Mouse (Mus musculus) cerebellum, postnatal 10 days (tissue): ENCODE results near the gene Ptpn9.
"Not testable (repeated sequence)": the region's sequence is repeated elsewhere in the genome, so short reads cannot be mapped to it uniquely, and the experiment has no call there.

Source experiments
- DNase-seq, 2 experiments: peaks; one replicate each; pipeline ENCODE4 v3.0.0; 2021; ENCODE audit warnings: mixed read lengths in 2 of 2

Ptpn9 gene

DNA sequence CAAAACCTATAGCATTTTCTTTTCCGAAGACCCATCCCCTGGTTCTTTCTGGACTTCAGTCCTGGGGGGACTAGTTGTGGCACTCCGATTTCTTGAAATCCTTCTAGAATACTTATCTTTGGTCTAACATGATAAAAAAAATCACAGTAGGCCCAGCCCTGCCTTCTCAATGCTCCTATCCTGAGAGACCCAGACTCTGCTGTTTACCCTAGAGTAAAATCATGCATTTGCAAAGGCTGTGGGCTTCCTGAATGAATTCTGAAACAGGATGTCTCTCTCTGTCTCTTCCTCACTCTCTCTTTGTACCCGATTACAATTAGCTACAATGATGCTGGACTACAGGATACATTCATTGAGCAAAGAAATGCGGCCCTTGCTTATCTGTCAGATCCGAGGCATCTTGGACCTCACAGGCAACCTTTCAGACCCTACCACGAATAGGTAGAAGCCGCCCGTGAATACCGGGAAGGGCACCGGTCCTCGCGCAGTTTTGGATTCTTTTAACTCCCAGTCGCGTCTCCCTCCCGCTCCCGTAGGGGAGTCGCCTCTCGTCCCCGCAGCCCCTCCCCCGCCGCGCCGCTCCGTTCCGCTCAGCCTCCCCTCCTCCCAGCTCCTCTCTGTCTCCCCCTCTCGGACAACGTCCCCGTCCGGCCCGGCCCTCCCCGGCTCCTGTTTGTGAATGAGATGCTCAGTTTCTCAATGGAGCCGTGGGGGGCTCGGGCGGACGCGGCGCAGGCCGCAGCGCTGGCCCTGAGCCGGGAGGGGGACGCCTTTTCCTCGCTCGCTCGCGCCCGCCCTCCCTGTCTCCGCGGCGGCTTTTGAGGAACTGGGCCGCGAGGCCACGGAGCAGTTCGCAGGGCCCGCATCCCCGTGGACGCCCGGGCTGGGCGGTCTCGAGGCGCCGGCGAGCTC, at the start of gene Ptpn9:
Gene Ptpn9 (plus strand): TSS at position 638 of the 912 bp plus-strand sequence.
- peak; percentile 98 for DNase-seq

DNA sequence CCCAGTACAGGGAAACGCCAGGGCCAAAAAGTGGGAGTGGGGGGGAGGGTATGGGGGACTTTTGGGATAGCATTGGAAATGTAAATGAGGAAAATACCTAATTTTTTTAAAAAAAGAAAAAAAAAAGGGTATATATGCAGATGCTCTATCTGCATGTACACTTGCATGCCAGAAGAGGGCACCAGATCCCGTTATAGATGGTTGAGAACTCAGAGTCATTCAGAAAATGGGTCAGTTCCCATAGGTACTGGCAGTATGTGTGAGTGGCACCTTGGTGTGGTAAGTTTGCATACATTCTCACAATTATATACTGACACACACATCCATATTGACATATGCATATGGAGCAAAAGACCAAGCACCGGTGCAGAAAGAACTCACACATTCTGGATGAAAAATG, 47.2 kb upstream of the Ptpn9 start:
- peak; percentile 75 to 78 for DNase-seq

DNA sequence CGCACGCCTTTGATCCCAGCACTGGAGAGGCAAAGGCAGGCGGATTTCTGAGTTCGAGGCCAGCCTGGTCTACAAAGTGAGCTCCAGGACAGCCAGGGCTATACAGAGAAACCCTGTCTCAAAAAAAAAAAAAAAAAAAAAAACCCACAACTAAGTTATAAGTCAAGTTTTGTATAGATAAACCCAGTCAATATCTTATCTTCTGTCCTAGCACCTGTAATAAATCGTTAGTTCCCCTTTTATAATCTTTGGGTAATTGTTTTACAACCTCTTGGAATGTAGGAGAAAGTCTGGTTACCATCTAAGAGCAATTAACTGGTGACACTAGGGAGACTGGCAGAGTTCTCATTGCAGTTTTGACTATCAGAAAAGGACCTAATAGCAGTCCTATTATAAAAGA, 46.0 kb upstream of the Ptpn9 start:
- not testable (repeated sequence) for DNase-seq

DNA sequence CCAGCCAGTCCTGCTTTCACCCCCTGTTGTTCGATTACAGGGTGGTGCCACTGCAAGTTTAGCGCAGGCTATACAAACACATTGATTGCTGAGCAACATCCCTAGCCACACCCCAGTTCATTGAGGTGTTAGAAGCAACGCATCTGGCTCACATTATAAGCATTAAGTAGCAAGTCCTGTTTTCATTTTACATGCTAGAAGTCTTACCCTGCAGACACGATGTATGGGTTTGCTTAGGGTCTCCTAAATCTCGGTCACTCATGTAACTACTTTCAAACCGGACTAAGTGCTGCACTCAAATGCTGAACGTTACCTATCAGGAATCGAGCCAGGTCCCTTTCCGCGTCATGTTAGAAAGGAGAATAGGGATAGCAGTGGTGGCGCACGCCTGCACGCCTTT, 45.0 kb upstream of the Ptpn9 start:
- DNase-seq = peak; percentile 16 to 31

DNA sequence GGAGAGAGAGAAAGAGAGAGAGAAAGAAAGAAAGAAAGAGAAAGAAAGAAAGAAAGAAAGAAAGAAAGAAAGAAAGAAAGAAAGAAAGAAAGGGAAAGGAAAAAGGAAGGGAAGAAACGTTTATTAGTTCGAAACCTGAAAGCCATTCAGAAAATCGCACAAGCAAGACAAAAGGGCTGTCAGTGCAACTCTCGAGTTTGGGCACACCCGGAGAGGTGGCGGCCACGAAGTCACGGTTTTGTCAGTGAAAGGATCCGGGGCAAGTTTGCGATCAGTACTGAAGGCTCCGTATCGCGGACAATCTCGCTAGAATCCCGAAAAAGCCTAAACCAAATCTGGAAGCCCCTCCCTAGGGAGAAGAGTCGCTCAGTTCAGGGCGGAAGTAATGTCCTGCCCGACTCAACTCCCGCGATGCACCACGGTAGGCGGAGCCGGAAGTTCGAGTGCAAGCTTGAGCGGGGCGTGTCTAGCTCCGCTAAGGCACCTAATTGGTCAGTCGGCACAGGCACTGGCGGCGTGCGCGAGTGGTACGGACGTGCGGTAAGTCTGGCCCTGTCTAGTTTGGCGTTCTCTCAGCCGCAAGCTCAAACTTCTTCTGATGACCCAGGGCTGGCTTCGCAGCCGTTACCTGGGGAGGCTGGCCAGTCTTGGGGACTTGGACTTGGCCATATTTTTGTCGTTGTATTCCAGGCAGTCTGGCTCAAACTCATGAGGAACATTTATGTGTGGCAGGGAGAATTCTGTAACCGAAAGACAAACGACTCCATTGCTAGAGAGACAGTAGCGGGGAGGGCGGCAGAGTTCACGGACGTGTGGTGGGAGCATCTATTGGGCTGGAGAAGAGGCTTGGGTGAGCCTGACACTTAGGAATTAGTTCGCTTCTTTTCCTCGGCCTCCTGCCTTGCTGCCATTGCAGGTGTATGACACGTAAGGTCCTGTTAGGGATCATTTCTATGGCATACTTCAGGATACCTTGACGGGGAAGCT, 44.0 kb upstream of the Ptpn9 start, which contains the start of gene Snupn:
Gene Snupn (plus strand): TSS at position 465 of the 987 bp plus-strand sequence.
- DNase-seq = peak; percentile 97 to 98

DNA sequence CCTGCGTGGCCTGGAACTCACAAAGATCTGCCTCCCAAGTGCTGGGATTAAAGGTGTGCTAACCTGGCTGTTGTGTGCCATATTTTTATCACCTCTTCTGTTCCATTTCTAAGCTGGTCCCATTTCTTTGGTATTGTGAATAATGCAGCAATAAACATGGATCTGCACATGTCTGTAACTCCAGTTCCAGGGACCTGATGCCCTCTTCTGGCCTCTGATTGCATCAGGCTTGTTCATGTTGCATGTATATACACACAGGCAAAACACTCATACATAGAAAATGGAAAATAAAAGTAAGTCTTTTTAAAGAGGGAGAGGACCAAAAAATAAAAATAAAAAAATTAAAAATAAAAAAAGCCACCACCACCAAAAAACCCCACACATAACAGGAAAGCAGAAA, 41.2 kb upstream of the Ptpn9 start:
- DNase-seq = no peak

DNA sequence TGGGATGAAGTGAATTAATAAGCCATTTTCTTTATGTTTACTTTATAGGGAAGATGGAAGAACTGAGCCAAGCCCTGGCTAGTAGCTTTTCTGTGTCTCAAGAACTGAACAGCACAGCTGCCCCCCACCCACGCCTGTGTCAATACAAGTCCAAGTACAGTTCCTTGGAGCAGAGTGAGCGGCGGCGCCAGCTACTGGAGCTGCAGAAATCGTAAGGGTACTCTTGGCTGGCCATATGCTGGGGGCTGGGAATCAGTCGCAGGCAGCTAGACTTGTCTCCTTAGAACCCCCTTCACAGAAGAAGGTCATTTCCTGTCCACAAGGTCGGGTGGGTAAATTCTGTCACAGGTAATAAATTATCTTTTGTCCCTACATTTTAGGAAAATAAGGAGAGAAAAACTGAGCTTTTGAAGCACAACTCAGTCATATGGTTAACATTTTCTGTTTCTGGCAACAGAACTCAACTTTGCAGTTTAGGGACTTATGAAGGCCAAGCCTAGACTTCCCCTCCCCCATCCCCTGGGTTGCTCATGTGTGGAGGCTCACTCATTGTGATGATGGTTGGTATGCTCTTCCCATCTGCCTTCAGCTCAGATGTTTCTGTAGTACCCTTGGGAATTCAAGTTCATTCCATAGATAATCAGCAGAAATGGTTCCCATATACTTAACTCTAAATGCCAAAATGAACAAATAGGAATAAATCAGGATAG, 37.6 kb upstream of the Ptpn9 start:
- DNase-seq = no peak

DNA sequence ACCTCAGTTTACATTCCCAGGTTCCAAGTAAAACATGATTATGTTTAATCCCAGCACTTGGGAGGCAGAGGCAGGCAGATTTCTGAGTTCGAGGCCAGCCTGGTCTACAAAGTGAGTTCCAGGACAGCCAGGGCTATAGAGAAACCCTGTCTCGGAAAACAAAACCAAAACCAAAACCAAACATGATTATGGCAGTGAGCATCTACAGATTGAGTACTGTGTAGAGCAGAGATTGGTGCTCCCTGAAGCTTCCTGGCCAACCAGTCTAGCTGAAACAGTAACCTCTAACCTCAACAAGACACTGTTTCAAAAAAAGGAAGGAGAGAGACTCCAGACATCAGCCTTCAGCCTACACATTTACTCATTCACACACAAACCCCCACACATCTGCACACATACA, 36.0 kb upstream of the Ptpn9 start:
- DNase-seq = no peak

DNA sequence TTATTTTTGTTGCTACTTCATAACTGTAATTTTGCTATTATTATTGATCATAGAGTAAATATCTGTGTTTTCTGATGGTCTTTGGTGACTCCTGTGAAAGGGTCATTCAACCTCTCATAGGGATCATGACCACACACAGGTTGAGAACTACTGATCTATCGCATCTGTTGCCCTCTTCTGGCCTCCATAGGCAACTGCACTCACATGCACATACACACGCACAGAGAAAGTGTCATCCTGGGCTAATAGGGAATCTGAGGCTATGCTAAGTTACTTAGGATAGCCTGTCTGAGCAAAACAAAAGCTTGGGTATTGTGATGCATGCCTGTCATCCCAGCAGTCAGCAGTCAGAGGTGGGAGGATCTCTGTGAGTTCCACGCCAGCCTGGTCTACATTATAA, 33.1 kb upstream of the Ptpn9 start:
- no peak for DNase-seq

DNA sequence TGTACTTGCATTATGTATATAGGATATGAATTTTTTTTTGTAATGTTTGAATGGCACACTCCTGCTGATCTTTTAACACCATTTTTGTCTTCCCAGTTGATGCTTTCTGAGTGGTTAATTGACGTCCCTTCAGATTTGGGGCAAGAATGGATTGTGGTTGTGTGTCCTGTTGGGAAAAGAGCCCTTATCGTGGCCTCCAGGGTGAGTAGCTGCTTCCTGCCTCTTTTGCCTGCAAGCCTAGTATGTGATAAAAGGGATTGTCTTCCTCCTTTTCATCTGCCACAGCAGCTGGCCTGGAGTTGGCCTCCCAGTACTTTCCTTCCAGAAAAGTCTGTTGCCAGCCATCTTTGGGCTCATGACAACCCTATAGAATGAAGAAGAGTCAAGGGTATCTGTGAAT, 24.6 kb upstream of the Ptpn9 start:
- DNase-seq = no peak

DNA sequence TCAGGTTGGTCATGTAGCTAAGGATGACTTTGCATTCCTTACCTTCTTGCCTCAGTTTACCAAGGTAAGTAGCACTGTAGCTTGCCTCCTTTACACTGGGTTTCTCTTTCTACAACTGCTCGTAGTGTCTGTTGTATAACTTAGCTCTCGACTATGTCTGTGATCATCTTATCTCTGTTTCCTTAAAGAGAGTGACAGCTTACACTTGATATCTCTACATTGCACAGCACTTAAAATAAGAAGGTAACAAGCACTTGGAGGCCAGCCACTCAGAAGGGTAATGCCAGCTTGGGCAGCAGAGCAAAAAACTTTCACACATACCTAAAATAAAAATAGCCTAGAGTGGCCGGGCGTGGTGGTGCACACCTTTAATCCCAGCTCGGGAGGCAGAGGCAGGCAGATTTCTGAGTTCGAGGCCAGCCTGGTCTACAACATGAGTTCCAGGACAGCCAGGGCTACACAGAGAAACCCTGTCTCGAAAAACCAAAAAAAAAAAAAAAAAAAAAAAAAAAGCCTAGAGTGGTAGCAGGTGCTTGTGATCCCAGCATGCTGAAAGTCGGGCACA, 20.7 kb upstream of the Ptpn9 start:
- DNase-seq = no peak

DNA sequence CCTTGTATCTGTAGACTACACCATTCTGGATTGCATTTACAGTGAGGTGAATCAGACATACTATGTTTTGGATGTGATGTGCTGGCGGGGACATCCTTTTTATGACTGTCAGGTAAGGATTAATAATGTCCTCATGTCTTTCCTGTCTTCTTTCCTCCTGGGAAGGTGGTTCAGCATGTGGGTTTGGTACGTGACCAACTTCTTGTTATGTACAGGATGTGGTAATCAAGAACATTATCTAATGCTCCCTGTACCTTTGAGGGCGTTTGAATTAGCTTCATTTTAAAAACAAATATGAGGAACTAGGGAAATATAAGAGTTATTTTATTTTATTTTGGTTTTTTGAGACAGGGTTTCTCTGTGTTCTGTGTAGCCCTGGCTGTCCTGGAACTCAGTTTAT, 19.5 kb upstream of the Ptpn9 start:
- DNase-seq = no peak

DNA sequence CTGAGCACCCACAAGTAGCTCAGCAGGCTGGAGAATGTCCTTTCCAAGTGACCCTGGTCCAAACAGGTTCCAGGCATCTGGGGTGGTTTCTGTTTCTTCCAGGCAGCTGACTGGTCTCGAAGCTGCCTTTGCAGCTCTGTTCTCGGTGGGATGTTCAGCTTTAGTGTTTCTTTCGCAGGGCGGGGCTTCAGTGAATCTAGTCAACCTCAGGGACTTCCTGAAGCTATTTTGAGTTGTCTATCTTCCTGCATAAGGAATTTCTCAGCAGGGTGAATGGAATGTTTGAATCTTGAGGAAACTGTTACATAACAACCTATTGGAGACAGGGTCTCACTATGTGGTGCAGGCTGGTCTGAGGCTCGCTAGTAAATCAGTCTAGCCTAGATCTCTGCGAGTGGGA, 14.5 kb upstream of the Ptpn9 start:
- no peak for DNase-seq

DNA sequence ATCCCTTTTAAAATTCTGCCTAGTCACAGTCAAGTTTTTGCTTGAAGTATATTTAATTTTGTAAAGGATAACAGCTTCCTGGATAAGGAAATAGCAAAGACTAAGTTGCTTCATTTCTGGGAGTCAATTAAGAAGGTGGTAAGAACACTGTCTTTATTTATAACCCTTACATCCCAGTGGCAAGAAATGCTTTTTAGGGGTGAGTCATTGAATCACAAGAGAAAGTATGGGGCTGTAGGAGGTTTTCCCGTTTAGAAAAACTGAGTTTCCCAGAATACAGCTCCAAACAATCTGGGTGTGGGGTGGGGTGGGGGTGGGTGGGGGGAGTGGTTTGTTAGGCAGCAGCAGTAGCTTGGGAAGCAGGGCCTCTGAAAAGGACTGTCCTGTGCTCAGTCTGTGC, 13.2 kb upstream of the Ptpn9 start:
- DNase-seq = no peak

DNA sequence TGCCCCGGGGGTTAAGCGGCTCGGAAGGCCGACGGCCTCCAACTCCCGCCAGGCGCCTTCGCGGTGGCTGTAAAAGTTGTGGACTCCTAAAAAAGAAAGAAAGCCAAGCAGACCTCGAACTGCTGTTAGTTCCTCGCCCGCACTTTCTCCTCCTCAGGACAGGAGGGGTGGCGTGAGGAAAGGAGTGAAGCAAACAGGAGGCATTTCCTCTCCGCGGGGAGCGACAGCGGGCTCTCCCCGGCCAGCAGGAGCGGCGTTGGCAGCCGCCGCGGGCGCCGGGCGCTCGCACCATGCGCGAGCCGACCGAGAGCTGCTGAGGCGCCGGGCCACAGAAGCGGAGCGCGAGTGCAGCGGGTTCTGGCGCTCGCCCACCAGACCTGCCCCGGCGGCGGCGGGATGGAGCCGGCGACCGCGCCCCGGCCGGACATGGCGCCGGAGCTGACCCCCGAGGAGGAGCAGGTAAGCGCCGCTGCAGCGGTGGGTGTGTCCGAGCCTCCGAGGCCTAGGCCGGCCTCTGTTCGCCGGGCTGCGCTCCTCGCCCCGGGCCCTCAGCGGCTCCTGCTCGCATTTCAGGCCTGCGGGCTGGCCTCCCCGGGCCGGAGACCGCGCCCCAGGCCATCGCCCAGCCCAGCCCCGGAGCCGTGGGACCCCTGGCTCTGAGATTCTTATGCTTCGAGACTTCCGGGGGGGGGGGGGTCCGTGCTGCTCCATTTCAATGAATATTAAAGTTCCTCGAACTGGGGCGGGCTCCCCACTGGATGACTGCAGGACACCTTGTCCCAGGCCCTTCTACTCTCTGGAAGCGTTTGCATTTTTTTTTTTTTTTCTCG, 690 bp downstream of the Ptpn9 start:
- peak; percentile 72 to 73 for DNase-seq

DNA sequence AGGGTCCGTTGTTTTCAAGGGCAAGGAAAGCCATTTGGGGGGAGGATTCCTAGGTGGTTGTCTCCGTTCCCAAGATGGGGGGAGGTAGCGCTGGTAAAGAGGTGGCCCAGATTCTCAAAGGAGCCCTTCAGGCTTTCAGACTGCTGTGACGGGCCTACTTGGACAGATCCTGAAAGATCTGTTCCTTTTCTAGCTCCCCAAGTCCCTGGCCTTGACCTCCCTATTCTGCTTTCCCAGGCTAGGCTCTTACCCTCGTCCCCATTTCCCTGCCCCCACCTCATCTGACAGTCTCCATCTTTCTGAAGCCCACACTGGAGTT, 1.3 kb downstream of the Ptpn9 start:
- DNase-seq = peak; percentile 57

DNA sequence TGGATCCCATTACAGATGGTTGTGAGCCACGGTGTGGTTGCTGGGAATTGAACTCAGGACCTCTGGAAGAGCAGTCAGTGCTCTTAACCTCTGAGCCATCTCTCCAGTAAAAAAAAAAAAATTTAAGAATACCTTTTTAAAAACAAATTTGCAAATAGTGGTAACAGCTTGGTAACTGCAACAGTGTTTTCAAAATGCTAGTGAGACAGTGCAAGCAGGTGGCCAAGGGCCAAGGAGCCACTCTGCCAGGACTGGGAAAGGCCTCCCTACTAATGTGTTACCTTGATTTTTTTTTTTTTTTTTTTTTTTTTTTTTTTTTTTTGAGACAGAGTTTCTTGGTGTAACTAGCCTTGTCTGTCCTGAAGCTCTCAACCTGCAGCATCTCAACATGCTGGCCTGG, 2.5 kb downstream of the Ptpn9 start:
- DNase-seq = peak; percentile 49 to 59

DNA sequence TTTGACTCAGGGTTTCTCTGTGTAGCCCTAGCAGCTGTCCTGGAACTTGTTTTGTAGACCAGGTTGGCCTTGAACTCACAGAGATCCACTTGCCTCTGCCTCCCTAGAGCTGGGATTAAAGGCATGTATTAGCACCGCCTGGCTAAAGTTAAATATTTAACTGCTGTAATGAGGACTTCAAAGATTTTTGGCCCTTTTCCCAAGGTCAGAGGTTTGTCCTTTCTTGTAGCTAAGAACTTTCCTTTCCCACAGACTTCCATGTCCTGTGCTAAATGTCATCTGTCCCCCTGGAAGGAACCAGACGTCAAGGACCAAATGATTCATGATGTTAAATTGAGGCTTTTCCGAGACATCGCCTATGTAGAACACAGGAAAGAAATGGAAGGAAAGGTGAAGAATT, 8.3 kb downstream of the Ptpn9 start:
- DNase-seq = no peak

DNA sequence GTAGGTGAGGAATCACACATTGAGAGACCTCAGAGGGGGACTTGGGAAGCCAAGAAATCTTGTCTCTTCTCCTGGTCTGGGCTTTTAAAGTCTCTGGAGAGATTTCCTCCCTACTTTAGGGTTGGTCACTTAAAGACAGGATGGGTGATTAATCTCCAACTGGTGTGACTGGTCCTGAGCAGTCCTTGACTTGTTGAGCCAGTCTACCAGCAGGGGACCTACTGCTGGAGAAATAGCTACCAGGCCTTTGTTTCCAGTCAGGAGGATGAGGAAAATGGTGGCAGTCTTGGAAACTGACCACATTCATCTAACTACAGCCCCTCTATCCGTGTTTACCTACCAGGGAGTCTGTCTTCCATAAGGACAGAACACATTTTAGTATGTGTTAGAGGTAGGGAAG, 17.7 kb downstream of the Ptpn9 start:
- no peak for DNase-seq

DNA sequence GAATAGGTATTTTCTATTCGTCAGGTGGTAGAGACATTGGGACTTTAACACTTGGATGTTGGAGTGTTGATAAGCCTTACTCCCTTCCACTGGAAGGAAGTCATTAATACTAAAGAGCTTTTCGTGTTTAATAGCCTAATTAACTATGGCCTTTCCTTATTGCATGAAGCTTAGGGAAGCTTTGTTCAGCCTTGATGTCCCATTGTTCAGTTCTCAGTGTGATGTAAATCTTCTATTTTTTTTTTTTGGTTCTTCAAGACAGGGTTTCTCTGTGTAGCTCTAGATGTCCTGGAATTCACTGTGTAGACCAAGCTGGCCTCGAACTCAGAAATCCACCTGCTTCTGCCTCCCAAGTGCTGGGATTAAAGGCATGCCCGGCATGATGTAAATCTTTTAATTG, 18.2 kb downstream of the Ptpn9 start:
- no peak for DNase-seq

DNA sequence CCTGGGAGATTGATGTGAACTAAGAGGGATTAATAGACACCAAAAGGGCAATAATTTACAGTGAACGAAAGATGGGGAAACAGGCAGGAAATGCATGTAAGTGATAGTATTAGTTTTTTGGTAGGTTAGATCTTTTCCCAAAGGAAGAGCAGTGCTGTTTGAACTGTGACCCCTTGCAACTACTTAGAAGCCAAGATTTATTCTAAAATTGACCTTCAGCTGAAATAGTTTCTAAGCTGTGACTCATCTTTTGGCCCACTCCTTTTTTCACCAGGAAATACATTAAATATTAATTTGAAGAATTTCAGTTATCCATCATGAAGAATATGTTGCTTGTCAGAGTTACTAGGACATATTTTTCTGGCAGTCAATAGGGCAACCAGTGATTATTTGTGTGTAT, 19.0 kb downstream of the Ptpn9 start:
- no peak for DNase-seq

DNA sequence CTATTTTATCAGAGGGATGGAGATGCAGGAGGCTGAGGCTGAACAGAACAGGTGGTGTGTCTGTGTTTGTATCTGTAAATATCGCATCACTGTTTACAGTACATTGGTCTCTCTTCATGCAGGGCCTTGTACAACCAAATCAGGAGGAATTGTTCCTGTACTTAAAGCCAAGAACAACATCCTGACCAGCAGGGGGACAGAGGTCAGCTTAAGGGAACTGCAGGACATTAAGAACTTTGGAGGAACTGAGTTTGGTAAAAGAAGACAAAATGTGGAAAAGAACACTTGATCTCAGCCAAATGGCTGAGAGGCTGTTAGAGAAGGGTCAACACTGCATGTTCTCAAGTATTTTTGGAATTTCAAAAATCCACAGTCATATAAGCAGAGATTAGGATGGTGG, 20.0 kb downstream of the Ptpn9 start:
- DNase-seq = no peak
